Mouse (Mus musculus) lung, embryonic 16.5 days (tissue): ENCODE measurements at regions not wholly inside any gene's neighbourhood (a gene's known extent, or its start where the extent isn't known, plus 50 kb on each side); places are given as distances from the start of the nearest gene placed in this dataset.
A peak's percentile ranks its signal among the peaks of the same experiment; 100 is the strongest.

Experiments used
- ATAC-seq: fragments of 200-750 bp; cut with Nextera tagmentation; 2 replicates; pipeline ENCODE4 v1.8.0; 2017; ENCODE audit warnings: low read depth, mild to moderate bottlenecking, moderate library complexity
- H3K27ac ChIP-seq: fragments of 300-500 bp; sonication (generic); 2 replicates; pipeline ENCODE4 v1.5.1; 2014; ENCODE audit warnings: mild to moderate bottlenecking, control low read depth, low read length
- H3K27me3 ChIP-seq: fragments of 300-500 bp; sonication (generic); 2 replicates; pipeline ENCODE4 v1.6.1; 2014; ENCODE audit warnings: low read depth, low read length, mixed read lengths; ENCODE audit not compliant: control insufficient read depth, insufficient read depth
- H3K36me3 ChIP-seq: fragments of 300-500 bp; sonication (generic); 2 replicates; pipeline ENCODE4 v1.6.1; 2014; ENCODE audit warnings: low read length; ENCODE audit not compliant: control insufficient read depth, insufficient read depth
- H3K4me1 ChIP-seq: fragments of 300-500 bp; sonication (generic); replicated peaks from 2 replicates; pipeline ENCODE4 v1.6.1; 2014; ENCODE audit warnings: low read length, mixed read lengths; ENCODE audit not compliant: control insufficient read depth, insufficient read depth
- H3K4me2 ChIP-seq: fragments of 300-500 bp; sonication (generic); 2 replicates; pipeline ENCODE4 v1.6.1; 2014; ENCODE audit warnings: low read depth, low read length, control low read depth
- H3K4me3 ChIP-seq: fragments of 300-500 bp; sonication (generic); 2 replicates; pipeline ENCODE4 v1.5.1; 2014; ENCODE audit warnings: mild to moderate bottlenecking, low read length, control low read depth
- H3K9ac ChIP-seq: fragments of 300-500 bp; sonication (generic); 2 replicates; pipeline ENCODE4 v1.6.1; 2014; ENCODE audit warnings: low read length, control low read depth
- H3K9me3 ChIP-seq: fragments of 300-500 bp; sonication (generic); 2 replicates; pipeline ENCODE4 v1.6.1; 2016; ENCODE audit warnings: low read length; ENCODE audit not compliant: control insufficient read depth
- WGBS: fragments of 180-500 bp; shearing (Covaris S2); extraction: QIAGEN DNeasy Blood & Tissue Kit; methylation state at CpG from one replicate; pipeline ENCODE4 v1.1.7; 2014; 5-methylcytosine and 5-hydroxymethylcytosine counted together

- H3K4me3 ChIP-seq: no peak overlapping the region
- 20% methylated on average over 9 of the region's 9 CpGs for WGBS
- no peaks in the 10 kb centered on the region for H3K27me3 ChIP-seq
- H3K4me2 ChIP-seq: peak overlapping the region; percentile 13; the same call in 1 of the 2 replicates
- ATAC-seq: peak; percentile 16; the same call in 1 of the 2 replicates
- peaks cover 17% of the 10 kb centered on the region for H3K4me1 ChIP-seq
- no peaks in the 10 kb centered on the region for H3K36me3 ChIP-seq
- 0 out of 2 replicates have a peak overlapping the region, but pooled peaks have one; percentile 19 for H3K27ac ChIP-seq
- no peaks in the 10 kb centered on the region for H3K9me3 ChIP-seq
- H3K9ac ChIP-seq: no peak overlapping the region
Observed at GRCm38 (mm10) chr7:36091132-36091531, 288.3 kb upstream of the Zfp507 start.

GRCm38 (mm10) chr7:36090291-36091123, 287.7 kb upstream of the Zfp507 start:
- peak overlapping the region; percentile 13; the same call in 1 of the 2 replicates for H3K4me2 ChIP-seq
- no peaks in the 10 kb centered on the region for H3K27me3 ChIP-seq
- H3K9me3 ChIP-seq: no peaks in the 10 kb centered on the region
- WGBS: 7% methylated on average over 22 of the region's 22 CpGs
- peaks cover 17% of the 10 kb centered on the region for H3K4me1 ChIP-seq
- H3K9ac ChIP-seq: no peak overlapping the region
- H3K36me3 ChIP-seq: no peaks in the 10 kb centered on the region
- H3K4me3 ChIP-seq: no peak overlapping the region
- peak; percentile 64 for ATAC-seq
- H3K27ac ChIP-seq: peak overlapping the region; percentile 52

GRCm38 (mm10) chr7:36087598-36087997, 284.8 kb upstream of the Zfp507 start:
- ATAC-seq: no peak
- Histone ChIP-seq H3K4me3 (no peak overlapping the region), H3K27ac (no peak overlapping the region), H3K9me3 (no peaks in the 10 kb centered on the region), H3K36me3 (no peaks in the 10 kb centered on the region), H3K4me2 (no peak overlapping the region), H3K27me3 (no peaks in the 10 kb centered on the region), H3K4me1 (peaks cover 10% of the 10 kb centered on the region; the same call in 1 of the 2 replicates), H3K9ac (no peak overlapping the region)
- whole genome bisulfite sequencing: 79% methylated on average over 6 of the region's 6 CpGs

GRCm38 (mm10) chr7:36078666-36079065, 275.9 kb upstream of the Zfp507 start:
- WGBS: 42% methylated on average over 6 of the region's 6 CpGs
- Histone ChIP-seq H3K27me3 (no peaks in the 10 kb centered on the region), H3K4me3 (no peak overlapping the region), H3K4me1 (peaks cover 23% of the 10 kb centered on the region), H3K36me3 (no peaks in the 10 kb centered on the region), H3K9me3 (no peaks in the 10 kb centered on the region), H3K9ac (no peak overlapping the region), H3K27ac (no peak overlapping the region), H3K4me2 (no peak overlapping the region)
- ATAC-seq: peak; percentile 15; the same call in 1 of the 2 replicates

GRCm38 (mm10) chr7:36078089-36078654, 275.4 kb upstream of the Zfp507 start:
- no peaks in the 10 kb centered on the region for H3K36me3 ChIP-seq
- H3K4me2 ChIP-seq: no peak overlapping the region
- H3K4me1 ChIP-seq: peaks cover 23% of the 10 kb centered on the region
- H3K9me3 ChIP-seq: no peaks in the 10 kb centered on the region
- H3K9ac ChIP-seq: no peak overlapping the region
- H3K27ac ChIP-seq: no peak overlapping the region
- H3K4me3 ChIP-seq: no peak overlapping the region
- ATAC-seq: peak; percentile 21; the same call in 1 of the 2 replicates
- no peaks in the 10 kb centered on the region for H3K27me3 ChIP-seq
- 49% methylated on average over 11 of the region's 11 CpGs for WGBS

GRCm38 (mm10) chr7:36077271-36077670, 274.5 kb upstream of the Zfp507 start:
- no peak overlapping the region for H3K4me3 ChIP-seq
- no peaks in the 10 kb centered on the region for H3K9me3 ChIP-seq
- no peak overlapping the region for H3K27ac ChIP-seq
- no peaks in the 10 kb centered on the region for H3K27me3 ChIP-seq
- H3K4me1 ChIP-seq: peaks cover 23% of the 10 kb centered on the region
- 38% methylated on average over 2 of the region's 2 CpGs for WGBS
- no peak overlapping the region for H3K9ac ChIP-seq
- no peak for ATAC-seq
- H3K36me3 ChIP-seq: no peaks in the 10 kb centered on the region
- no peak overlapping the region for H3K4me2 ChIP-seq

GRCm38 (mm10) chr7:36076021-36076441, 273.2 kb upstream of the Zfp507 start:
- Histone ChIP-seq H3K36me3 (no peaks in the 10 kb centered on the region), H3K9ac (peak overlapping the region; percentile 40), H3K4me3 (no peak overlapping the region; the same call in 1 of the 2 replicates), H3K9me3 (no peaks in the 10 kb centered on the region), H3K4me2 (peak overlapping the region; percentile 42), H3K27ac (peak overlapping the region; percentile 48), H3K4me1 (peaks cover 23% of the 10 kb centered on the region), H3K27me3 (no peaks in the 10 kb centered on the region)
- peak; percentile 39; the same call in 1 of the 2 replicates for ATAC-seq
- 6% methylated on average over 11 of the region's 11 CpGs for WGBS

- 4% methylated on average over 13 of the region's 13 CpGs for WGBS
- Histone ChIP-seq H3K4me1 (peaks cover 11% of the 10 kb centered on the region), H3K9ac (peak overlapping the region; percentile 60), H3K27ac (no peak overlapping the region), H3K4me2 (peak overlapping the region; percentile 69), H3K27me3 (no peaks in the 10 kb centered on the region), H3K9me3 (no peaks in the 10 kb centered on the region), H3K4me3 (peak overlapping the region; percentile 40), H3K36me3 (no peaks in the 10 kb centered on the region)
- no peak for ATAC-seq
Observed at GRCm38 (mm10) chr7:36071774-36072173, 269.0 kb upstream of the Zfp507 start.

- Histone ChIP-seq H3K36me3 (no peaks in the 10 kb centered on the region), H3K27me3 (no peaks in the 10 kb centered on the region), H3K9me3 (no peaks in the 10 kb centered on the region), H3K4me1 (no peaks in the 10 kb centered on the region; the same call in 1 of the 2 replicates), H3K4me2 (no peak overlapping the region), H3K9ac (no peak overlapping the region), H3K4me3 (no peak overlapping the region), H3K27ac (no peak overlapping the region)
- 52% methylated on average over 3 of the region's 3 CpGs for WGBS
- no peak for ATAC-seq
Observed at GRCm38 (mm10) chr7:36066725-36067124, 263.9 kb upstream of the Zfp507 start.
